Comparison of ENCODE assay signal across 15 mouse cellular contexts in the genomic region with DNA sequence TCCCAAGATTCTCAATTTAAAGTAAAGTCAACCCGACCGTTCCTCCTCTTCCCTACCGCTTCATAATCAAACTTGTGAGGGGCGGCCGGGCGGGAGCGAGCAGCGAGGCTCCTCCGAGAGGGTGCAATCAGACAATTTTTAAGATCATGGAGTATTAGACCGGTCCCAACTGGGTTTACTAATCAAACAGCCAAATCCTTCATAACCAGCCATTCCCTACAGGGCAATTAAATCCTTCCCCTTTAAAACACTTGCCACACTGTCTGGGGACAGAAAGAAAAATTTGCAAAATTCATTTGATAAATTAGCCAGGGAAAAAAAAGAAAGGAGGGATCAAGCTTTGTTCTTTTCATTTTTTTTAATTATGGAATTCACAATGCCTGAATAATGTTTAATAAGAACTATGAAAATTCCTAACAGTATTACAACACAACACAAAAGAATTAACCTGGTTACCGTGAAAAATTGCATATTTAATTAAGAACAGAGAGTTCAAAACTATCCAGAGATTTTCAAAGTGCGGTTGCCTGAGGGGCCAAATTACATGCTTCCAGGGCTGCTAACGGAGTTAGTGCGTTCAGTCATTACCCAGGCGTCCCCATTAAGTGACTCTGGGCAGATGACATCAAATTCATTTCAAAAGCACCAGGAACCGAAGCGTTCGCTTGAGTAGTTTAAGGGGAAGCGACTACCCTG. TPM values are rescaled to one million over a fixed set of nuclear protein-coding genes. Genes with fewer than 3 reads are reported as not detected.
DNase-seq lines count a peak whose midpoint lies in the region; ATAC-seq lines count a peak whose summit lies in the region.
"Had no signal": no experiment of that assay in that cellular context is flagged by ENCODE, and none has a peak within 500 bp of the region (broad histone marks: within the 10 kb centered on the region; RNA-seq: fewer than 3 reads in every experiment).

No protein-coding gene starts in this region.

- 0 out of 2 replicates have a peak, but pooled peaks cover 2% of the 10 kb centered on the region for H3K36me3 ChIP-seq in embryonic facial prominence, embryonic 12.5 days
- peaks cover 20% of the 10 kb centered on the region for H3K36me3 ChIP-seq in hindbrain, embryonic 12.5 days
- peaks cover 16% of the 10 kb centered on the region for H3K36me3 ChIP-seq in midbrain, embryonic 16.5 days (ENCODE audit: control insufficient read depth, insufficient read depth, low read length)
- H3K36me3 ChIP-seq: liver, embryonic 15.5 days had no signal

- peak; percentile 14 for DNase-seq in MN1 (ENCODE audit: low spot score)
- no peak for DNase-seq in kidney, postnatal 36 days
- DNase-seq in ovary, postnatal 14 days (ENCODE audit: low spot score) = no peak
- no peak for DNase-seq in kidney, adult 18-20 months
- DNase-seq: adrenal gland, postnatal 14 days; heart, adult 18-20 months; heart, postnatal 10 days; kidney, adult 11 months; kidney, postnatal 4 days; thymus, postnatal 36 days had no signal

- 0 out of 2 replicates have a peak, but pooled peaks cover 2% of the 10 kb centered on the region for H3K27me3 ChIP-seq in embryonic facial prominence, embryonic 12.5 days
- H3K27me3 ChIP-seq in hindbrain, embryonic 12.5 days = no peaks in the 10 kb centered on the region
- no peaks in the 10 kb centered on the region for H3K27me3 ChIP-seq in midbrain, embryonic 16.5 days (ENCODE audit: control insufficient read depth, insufficient read depth, low read depth, low read length)
- H3K27me3 ChIP-seq: liver, embryonic 15.5 days had no signal

- H3K4me3 ChIP-seq in embryonic facial prominence, embryonic 12.5 days = no peak overlapping the region
- H3K4me3 ChIP-seq in hindbrain, embryonic 12.5 days = no peak overlapping the region
- no peak overlapping the region for H3K4me3 ChIP-seq in midbrain, embryonic 16.5 days (ENCODE audit: low read depth, low read length)
- H3K4me3 ChIP-seq: erythroblast, embryonic 14.5 days; liver, embryonic 15.5 days had no signal

- peak overlapping the region; percentile 10; the same call in 1 of the 2 replicates for H3K4me2 ChIP-seq in embryonic facial prominence, embryonic 12.5 days (replicated peaks)
- H3K4me2 ChIP-seq in hindbrain, embryonic 12.5 days (replicated peaks) = no peak overlapping the region
- no peak overlapping the region for H3K4me2 ChIP-seq in midbrain, embryonic 16.5 days (ENCODE audit: low read length)
- H3K4me2 ChIP-seq: liver, embryonic 15.5 days had no signal

- no peak overlapping the region for H3K9ac ChIP-seq in embryonic facial prominence, embryonic 12.5 days
- H3K9ac ChIP-seq in hindbrain, embryonic 12.5 days = no peak overlapping the region
- no peak overlapping the region for H3K9ac ChIP-seq in midbrain, embryonic 16.5 days (ENCODE audit: low read depth, low read length)
- H3K9ac ChIP-seq: liver, embryonic 15.5 days had no signal

- no peak overlapping the region for H3K27ac ChIP-seq in embryonic facial prominence, embryonic 12.5 days
- H3K27ac ChIP-seq in hindbrain, embryonic 12.5 days = peak overlapping the region; percentile 31; the same call in 1 of the 2 replicates
- H3K27ac ChIP-seq in midbrain, embryonic 16.5 days (ENCODE audit: low read length) = peak overlapping the region; percentile 38; the same call in 1 of the 2 replicates
- H3K27ac ChIP-seq: liver, embryonic 15.5 days had no signal

- no peak for ATAC-seq in embryonic facial prominence, embryonic 12.5 days (ENCODE audit: insufficient number of reproducible peaks, insufficient read depth, low FRiP score, low TSS enrichment)
- peak; percentile 48; the same call in 1 of the 2 replicates for ATAC-seq in hindbrain, embryonic 12.5 days (ENCODE audit: low FRiP score)
- peak; percentile 66 for ATAC-seq in midbrain, embryonic 16.5 days

- H3K4me1 ChIP-seq in embryonic facial prominence, embryonic 12.5 days = peaks cover 8% of the 10 kb centered on the region; the same call in 1 of the 2 replicates
- peaks cover 19% of the 10 kb centered on the region for H3K4me1 ChIP-seq in hindbrain, embryonic 12.5 days
- peaks cover 10% of the 10 kb centered on the region for H3K4me1 ChIP-seq in midbrain, embryonic 16.5 days (ENCODE audit: control insufficient read depth, insufficient read depth, low read length)

- WGBS in embryonic facial prominence, embryonic 12.5 days = 36% methylated on average over 19 of the region's 19 CpGs
- WGBS in hindbrain, embryonic 12.5 days = 49% methylated on average over 19 of the region's 19 CpGs
- WGBS in midbrain, embryonic 16.5 days = 25% methylated on average over 19 of the region's 19 CpGs

- H3K9me3 ChIP-seq in embryonic facial prominence, embryonic 12.5 days = peaks cover 15% of the 10 kb centered on the region
- H3K9me3 ChIP-seq in hindbrain, embryonic 12.5 days (replicated peaks) = peaks cover 11% of the 10 kb centered on the region
- H3K9me3 ChIP-seq in midbrain, embryonic 16.5 days (replicated peaks; ENCODE audit: control insufficient read depth, low read length, poor library complexity, severe bottlenecking) = peaks cover 11% of the 10 kb centered on the region
- H3K9me3 ChIP-seq: liver, embryonic 15.5 days had no signal

RNA-seq across cellular contexts. Expression of a gene that starts 17.3 kb away (rescaled TPM):
- polyA plus RNA-seq in embryonic facial prominence, embryonic 12.5 days (2016; fragmentation: Nextera tagmentation; extraction: Ambion mirVana) = 5.9 and 7.1 TPM in 2 replicates
- 25.7 and 27.0 TPM in 2 replicates for polyA plus RNA-seq in hindbrain, embryonic 12.5 days (2016; fragmentation: Nextera tagmentation; extraction: Ambion mirVana)
- 20.1 and 20.2 TPM in 2 replicates for polyA plus RNA-seq in midbrain, embryonic 16.5 days (2015; fragmentation: Nextera tagmentation; extraction: Ambion mirVana)
